Comparison of ENCODE assay signal across 14 mouse cellular contexts in the genomic region with DNA sequence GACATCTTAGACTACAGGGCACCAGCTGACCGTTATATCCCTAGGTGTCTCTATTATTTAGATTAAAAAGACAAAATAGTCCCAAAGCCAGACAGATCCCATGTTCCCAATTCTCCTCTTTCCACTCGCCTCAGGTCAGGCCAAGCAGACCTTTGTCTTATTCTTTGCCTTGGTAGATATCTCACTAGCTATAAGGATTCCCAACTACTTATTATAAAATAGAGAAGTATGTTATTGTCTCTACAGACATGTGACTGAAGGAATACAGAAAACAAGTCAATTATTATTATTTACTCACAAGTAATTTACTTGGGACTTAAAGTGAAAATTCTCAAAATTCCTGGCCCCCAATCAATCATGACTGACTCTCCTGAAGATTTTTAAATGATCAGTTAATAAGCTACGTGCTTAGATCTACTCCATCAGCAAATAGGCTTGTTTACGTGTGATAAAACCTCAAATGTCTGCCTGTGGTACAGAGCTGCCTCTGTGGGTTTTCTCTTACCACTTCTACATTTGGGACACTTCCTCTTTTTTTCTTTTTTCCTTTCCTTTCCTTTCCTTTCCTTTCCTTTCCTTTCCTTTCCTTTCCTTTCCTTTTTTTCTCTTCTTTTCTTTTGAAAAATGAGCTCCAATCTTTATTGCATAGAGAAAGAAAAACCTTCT.
"Had no signal": no experiment of that assay in that cellular context is flagged by ENCODE, and none has a peak within 500 bp of the region (broad histone marks: within the 10 kb centered on the region; RNA-seq: fewer than 3 reads in every experiment).

No protein-coding gene starts in this region.

- H3K27ac ChIP-seq: midbrain, embryonic 10.5 days; midbrain, embryonic 12.5 days; neural tube, embryonic 12.5 days had no signal

- H3K36me3 ChIP-seq: midbrain, embryonic 10.5 days had no signal

- H3K4me2 ChIP-seq: lung, embryonic 14.5 days; midbrain, embryonic 12.5 days; neural tube, embryonic 12.5 days had no signal

- H3K9me3 ChIP-seq: midbrain, embryonic 10.5 days; midbrain, embryonic 12.5 days; neural tube, embryonic 12.5 days had no signal

- H3K4me1 ChIP-seq: midbrain, embryonic 10.5 days; midbrain, embryonic 12.5 days; neural tube, embryonic 12.5 days had no signal

- H3K27me3 ChIP-seq: midbrain, embryonic 12.5 days; neural tube, embryonic 12.5 days had no signal

- DNase-seq: lung, adult 18-20 months; lung, embryonic 14.5 days; lung, postnatal 10 days; lung, postnatal 4 days; midbrain, embryonic 14.5 days; right cerebral cortex, postnatal 14 days; right cerebral cortex, postnatal 4 days; spleen, adult 18-20 months; thymus, adult 18-20 months; thymus, postnatal 25 days; thymus, postnatal 4 days had no signal

- H3K9ac ChIP-seq: lung, embryonic 14.5 days; midbrain, embryonic 12.5 days; neural tube, embryonic 12.5 days had no signal

- H3K4me3 ChIP-seq: midbrain, embryonic 10.5 days; midbrain, embryonic 12.5 days; neural tube, embryonic 12.5 days had no signal
